Comparison of ENCODE assay signal across 7 mouse cellular contexts in the genomic region with DNA sequence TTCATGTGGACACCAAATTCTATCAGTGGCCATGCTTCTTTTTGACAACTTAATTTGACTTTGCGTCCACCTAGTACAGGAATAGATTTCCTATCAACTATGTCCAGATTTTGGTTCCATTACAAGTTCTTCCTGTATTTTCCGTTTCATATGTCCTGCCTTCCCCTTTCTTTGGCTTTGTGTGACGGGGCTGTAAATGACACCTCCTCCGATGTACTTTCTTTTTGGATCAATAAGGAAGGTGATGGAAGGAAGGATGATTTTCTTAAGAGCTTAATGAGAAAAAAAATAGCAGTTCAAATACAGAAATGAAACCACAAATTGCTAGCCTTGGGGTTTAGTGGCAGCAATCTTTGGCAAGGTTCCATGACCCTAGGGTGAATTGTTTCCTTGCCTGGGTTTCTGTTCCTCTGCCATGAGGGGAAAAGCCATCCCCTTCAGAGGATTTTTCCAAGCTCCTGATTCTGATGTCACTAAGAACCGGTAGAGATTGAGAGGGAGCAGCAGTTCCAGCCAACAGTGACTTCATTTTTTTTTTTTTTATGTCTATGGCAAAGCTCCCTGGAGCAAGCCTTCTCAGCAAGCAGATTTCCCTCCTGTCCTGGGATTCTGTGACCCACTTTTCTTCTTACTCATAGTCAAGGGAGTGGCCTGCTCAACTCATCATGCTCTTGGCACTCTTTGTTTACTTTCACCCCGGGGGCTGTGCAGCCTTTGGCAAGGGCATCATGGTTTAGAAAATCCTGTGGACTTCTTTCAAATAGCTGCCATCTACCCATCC. TPM values are rescaled to one million over a fixed set of nuclear protein-coding genes. Genes with fewer than 3 reads are reported as not detected.
DNase-seq lines count a peak whose midpoint lies in the region; ATAC-seq lines count a peak whose summit lies in the region.

No protein-coding gene starts in this region.

- peak; percentile 68 for DNase-seq in 3134 (ENCODE audit: extremely low read depth, insufficient read length, low spot score)
- peak; percentile 82 for DNase-seq in 3T3-L1 (ENCODE audit: low read depth, low spot score)
- peak; percentile 75 for DNase-seq in cerebellum, adult 9-10 months
- no peak for DNase-seq in spleen, postnatal 4 days (ENCODE audit: low spot score in 2 of 2)
- DNase-seq in thymus, postnatal 4 days = no peak
- DNase-seq in left cerebral cortex, adult 11 months (ENCODE audit: low spot score) = no peak

- ATAC-seq in hematopoietic stem cell, adult 5-6 weeks (replicated peaks in 1 of 2; ENCODE audit: insufficient read depth in 1 of 2, low FRiP score in 2 of 2, low TSS enrichment in 1 of 2, low read depth in 1 of 2, poor library complexity in 2 of 2, severe bottlenecking in 2 of 2) = peak; percentile 36 to 62; a peak in 3 of 4 replicates

RNA-seq across cellular contexts. Expression of a gene that starts 56.1 kb away (rescaled TPM):
- 0.89 and 0.94 TPM in 2 replicates for total RNA-seq in hematopoietic stem cell, adult 5-6 weeks (2017)

Comparison
In these comparisons a context has a peak if more than half of its experiments do, and no peak if none do; other contexts are left out.
1. DNase-seq: peak in 3134 (single experiment), 3T3-L1 (single experiment) and cerebellum, adult 9-10 months (single experiment); none in spleen, postnatal 4 days (0 of 2), thymus, postnatal 4 days (single experiment) and left cerebral cortex, adult 11 months (single experiment).